Mouse (Mus musculus) stomach, postnatal 0 days (tissue): ENCODE data around the gene Dhx15. TPM values are rescaled to one million over a fixed set of nuclear protein-coding genes. Genes with fewer than 3 reads are reported as not detected.
A peak's percentile ranks its signal among the peaks of the same experiment; 100 is the strongest.

Source experiments
- ATAC-seq: fragments of 200-750 bp; cut with Nextera tagmentation; 2 replicates; pipeline ENCODE4 v1.8.0; 2017; ENCODE audit not compliant: low FRiP score, low TSS enrichment
- DNase-seq: peaks from one replicate; pipeline ENCODE4 v3.0.0-alpha.2; 2016; ENCODE audit warnings: low spot score
- H3K27ac ChIP-seq: fragments of 300-500 bp; sonication (generic); replicated peaks from 2 replicates; pipeline ENCODE4 v1.5.1; 2014; ENCODE audit warnings: mild to moderate bottlenecking, control low read depth
- H3K27me3 ChIP-seq: fragments of 300-500 bp; sonication (generic); 2 replicates; pipeline ENCODE4 v1.6.1; 2014; ENCODE audit warnings: low read length; ENCODE audit not compliant: control insufficient read depth, insufficient read depth
- H3K36me3 ChIP-seq: fragments of 300-500 bp; sonication (generic); 2 replicates; pipeline ENCODE4 v1.6.1; 2014; ENCODE audit warnings: low read length, mixed read lengths; ENCODE audit not compliant: control insufficient read depth, insufficient read depth
- H3K4me1 ChIP-seq: fragments of 300-500 bp; sonication (generic); replicated peaks from 2 replicates; pipeline ENCODE4 v1.6.1; 2014; ENCODE audit warnings: antibody characterized with exemption; ENCODE audit not compliant: control insufficient read depth, insufficient read depth
- H3K4me2 ChIP-seq: fragments of 300-500 bp; sonication (generic); replicated peaks from 2 replicates; pipeline ENCODE4 v1.6.1; 2014; ENCODE audit warnings: low read depth, mild to moderate bottlenecking, control low read depth, moderate library complexity
- H3K4me3 ChIP-seq: fragments of 300-500 bp; sonication (generic); 2 replicates; pipeline ENCODE4 v1.5.1; 2014; ENCODE audit warnings: low read depth, low read length, control low read depth
- H3K9ac ChIP-seq: fragments of 300-500 bp; sonication (generic); 2 replicates; pipeline ENCODE4 v1.6.1; 2014; ENCODE audit warnings: mild to moderate bottlenecking, low read length, control low read depth, mixed read lengths
- H3K9me3 ChIP-seq: fragments of 300-500 bp; sonication (generic); 2 replicates; pipeline ENCODE4 v1.6.1; 2016; ENCODE audit warnings: low read length; ENCODE audit not compliant: control insufficient read depth
- CTCF ChIP-seq: IDR thresholded peaks from 2 replicates; pipeline ENCODE4 v1.5.1; 2016; ENCODE audit warnings: antibody characterized with exemption, low read depth, mild to moderate bottlenecking, moderate library complexity
- EP300 ChIP-seq: optimal IDR thresholded peaks from 2 replicates; pipeline ENCODE3; 2016; ENCODE audit warnings: antibody characterized with exemption
- WGBS: fragments of 180-500 bp; shearing (Covaris S2); extraction: QIAGEN DNeasy Blood & Tissue Kit; methylation state at CpG from one replicate; pipeline ENCODE4 v1.1.7; 2014; 5-methylcytosine and 5-hydroxymethylcytosine counted together
- polyA plus RNA-seq: library from polyadenylated mRNA; unstranded; fragments of >200 nt; fragmentation: Nextera tagmentation; extraction: Ambion mirVana; gene quantifications from 2 replicates; pipeline ENCODE4 v1.2.1, GENCODE M21; 2015

Gene Dhx15
- polyA plus RNA-seq, 1 experiment from 2014 or later: 54.9 TPM

- no peaks in the 10 kb centered on the region for H3K36me3 ChIP-seq
- ATAC-seq (no peak), DNase-seq (no peak)
- H3K27me3 ChIP-seq: no peaks in the 10 kb centered on the region
- 0 out of 2 replicates have a peak, but pooled peaks cover 4% of the 10 kb centered on the region for H3K4me1 ChIP-seq
- TF ChIP-seq EP300 (no peak), CTCF (no peak)
- 18% methylated on average over 3 of the region's 3 CpGs for WGBS
- H3K4me2 ChIP-seq: peak overlapping the region; percentile 67
- no peak overlapping the region for H3K9ac ChIP-seq
- no peak overlapping the region for H3K27ac ChIP-seq
- no peaks in the 10 kb centered on the region for H3K9me3 ChIP-seq
- peak overlapping the region; percentile 99; the same call in 1 of the 2 replicates for H3K4me3 ChIP-seq
These were observed 2.1 kb downstream of the Dhx15 start for GRCm38 (mm10) chr5:52188206-52188605.

- TF ChIP-seq EP300: no peak
- no peak for TF ChIP-seq CTCF
- Histone ChIP-seq H3K36me3 (peaks cover 4% of the 10 kb centered on the region; the same call in 1 of the 2 replicates), H3K27me3 (no peaks in the 10 kb centered on the region), H3K4me2 (no peak overlapping the region), H3K4me3 (no peak overlapping the region), H3K4me1 (no peaks in the 10 kb centered on the region), H3K9ac (no peak overlapping the region), H3K9me3 (no peaks in the 10 kb centered on the region), H3K27ac (no peak overlapping the region)
- ATAC-seq: no peak
- 79% methylated on average over 1 of the region's 1 CpGs for WGBS
- DNase-seq: no peak
These were observed 13.0 kb downstream of the Dhx15 start for GRCm38 (mm10) chr5:52177326-52177725.

DNA sequence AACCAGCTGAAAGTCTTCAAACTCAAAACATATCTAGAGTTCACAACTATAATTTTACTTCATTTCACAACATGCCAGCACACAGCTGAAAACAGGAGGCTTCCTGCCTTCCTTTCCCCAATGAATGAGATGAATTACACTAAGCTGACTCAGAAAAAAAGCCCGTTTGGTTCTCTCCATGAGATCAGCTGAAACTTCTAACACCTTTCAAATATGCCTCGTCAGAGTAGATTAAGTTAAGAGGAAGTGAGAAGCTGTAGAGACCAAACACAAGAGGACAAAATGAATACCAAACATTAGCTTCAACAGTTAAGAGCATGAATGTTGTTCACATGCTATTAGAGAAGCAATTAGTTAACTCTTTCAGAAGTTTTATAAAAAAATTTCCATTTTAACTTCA is 21.8 kb downstream of the Dhx15 start:
- DNase-seq (no peak), ATAC-seq (no peak)
- Histone ChIP-seq H3K36me3 (peaks cover 4% of the 10 kb centered on the region; the same call in 1 of the 2 replicates), H3K9ac (no peak overlapping the region), H3K27ac (no peak overlapping the region), H3K4me3 (no peak overlapping the region), H3K9me3 (no peaks in the 10 kb centered on the region), H3K4me2 (no peak overlapping the region), H3K4me1 (no peaks in the 10 kb centered on the region), H3K27me3 (no peaks in the 10 kb centered on the region)
- 4% methylated on average over 2 of the region's 2 CpGs for WGBS
- TF ChIP-seq EP300: no peak
- no peak for TF ChIP-seq CTCF

- WGBS: 78% methylated on average over 3 of the region's 3 CpGs
- no peak overlapping the region for H3K4me3 ChIP-seq
- H3K27ac ChIP-seq: no peak overlapping the region
These were observed 41.2 kb downstream of the Dhx15 start for GRCm38 (mm10) chr5:52149138-52149537.

DNA sequence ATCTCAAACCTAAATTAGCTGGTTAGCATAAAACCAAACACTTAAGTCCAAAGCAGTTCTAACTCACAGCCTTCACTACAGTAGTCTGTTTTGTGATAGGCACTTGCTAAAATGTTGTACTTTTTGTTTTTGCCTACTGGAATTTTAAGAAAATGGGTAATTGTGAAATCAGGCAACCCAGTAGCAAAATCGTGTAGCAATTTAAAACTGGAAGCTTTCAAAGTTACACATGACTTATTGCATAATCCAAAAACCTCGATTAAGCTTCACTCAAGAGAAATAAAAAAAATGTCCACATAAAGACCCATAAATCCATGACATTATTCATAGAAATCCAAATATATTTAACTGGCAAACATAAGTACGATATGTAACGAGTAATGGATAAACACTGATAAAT is 43.2 kb downstream of the Dhx15 start:
- H3K4me3 ChIP-seq: no peak overlapping the region
- H3K4me1 ChIP-seq: no peaks in the 10 kb centered on the region
- peaks cover 5% of the 10 kb centered on the region for H3K36me3 ChIP-seq
- WGBS: 18% methylated on average over 4 of the region's 4 CpGs
- no peak overlapping the region for H3K9ac ChIP-seq
- TF ChIP-seq CTCF (no peak), EP300 (peak; percentile 27)
- H3K27me3 ChIP-seq: no peaks in the 10 kb centered on the region
- ATAC-seq (no peak), DNase-seq (no peak)
- H3K4me2 ChIP-seq: no peak overlapping the region
- no peak overlapping the region for H3K27ac ChIP-seq
- H3K9me3 ChIP-seq: no peaks in the 10 kb centered on the region

More at GRCm38 (mm10) chr5:52149138-52149537, 41.2 kb downstream of the Dhx15 start:
- DNase-seq: no peak
- Histone ChIP-seq H3K9me3 (no peaks in the 10 kb centered on the region), H3K9ac (no peak overlapping the region), H3K36me3 (peaks cover 6% of the 10 kb centered on the region; the same call in 1 of the 2 replicates), H3K4me1 (no peaks in the 10 kb centered on the region), H3K4me2 (no peak overlapping the region), H3K27me3 (no peaks in the 10 kb centered on the region)
- TF ChIP-seq CTCF (no peak), EP300 (no peak)
- no peak; the same call in 1 of the 2 replicates for ATAC-seq

- peak; percentile 92 for ATAC-seq
These were observed 44.6 kb downstream of the Dhx15 start for GRCm38 (mm10) chr5:52145684-52146083.

More at GRCm38 (mm10) chr5:52145684-52146083, 44.6 kb downstream of the Dhx15 start:
- H3K4me3 ChIP-seq: no peak overlapping the region
- H3K27ac ChIP-seq: no peak overlapping the region
- no peaks in the 10 kb centered on the region for H3K27me3 ChIP-seq
- H3K4me1 ChIP-seq: no peaks in the 10 kb centered on the region
- TF ChIP-seq CTCF (no peak), EP300 (no peak)
- H3K9ac ChIP-seq: no peak overlapping the region
- peak; percentile 45 for DNase-seq
- WGBS: 73% methylated on average over 6 of the region's 6 CpGs
- H3K9me3 ChIP-seq: no peaks in the 10 kb centered on the region
- H3K36me3 ChIP-seq: peaks cover 3% of the 10 kb centered on the region; the same call in 1 of the 2 replicates
- H3K4me2 ChIP-seq: no peak overlapping the region
